Mouse (Mus musculus) liver, adult 2 months (tissue): ENCODE measurements around the gene Tent4a. TPM values are rescaled to one million over a fixed set of nuclear protein-coding genes. Genes with fewer than 3 reads are reported as not detected.

ENCODE experiments used
- DNase-seq: peaks from one replicate; pipeline ENCODE4 v3.0.0-alpha.2; 2011; ENCODE audit warnings: low read depth, low spot score; ENCODE audit errors: extremely low read depth
- H3K27ac ChIP-seq: fragments of 200-500 bp; replicated peaks from 2 replicates; pipeline ENCODE4 v1.5.1; 2012; ENCODE audit warnings: low read depth, mild to moderate bottlenecking, control low read depth, inconsistent platforms, low read length; ENCODE audit not compliant: insufficient read depth
- H3K27me3 ChIP-seq: fragments of 200-500 bp; 2 replicates; pipeline ENCODE4 v1.6.1; 2012; ENCODE audit warnings: mild to moderate bottlenecking, moderate library complexity, low read length, inconsistent platforms; ENCODE audit not compliant: control insufficient read depth, insufficient read depth
- H3K36me3 ChIP-seq: fragments of 200-500 bp; 2 replicates; pipeline ENCODE4 v1.6.1; 2012; ENCODE audit warnings: low read length, inconsistent platforms; ENCODE audit not compliant: control insufficient read depth, insufficient read depth
- H3K4me1 ChIP-seq: fragments of 200-500 bp; 2 replicates; pipeline ENCODE4 v1.6.1; 2011; ENCODE audit warnings: low read length; ENCODE audit not compliant: control insufficient read depth, insufficient read depth
- H3K4me3 ChIP-seq: fragments of 200-500 bp; 2 replicates; pipeline ENCODE4 v1.5.1; 2011; ENCODE audit warnings: low read depth, mild to moderate bottlenecking, control low read depth, low read length, moderate library complexity; ENCODE audit not compliant: insufficient read depth
- H3K79me2 ChIP-seq: fragments of 200-500 bp; 2 replicates; pipeline ENCODE4 v1.6.1; 2012; ENCODE audit warnings: inconsistent platforms, mild to moderate bottlenecking, low read length, moderate library complexity; ENCODE audit not compliant: control insufficient read depth, insufficient read depth
- H3K9ac ChIP-seq: fragments of 200-500 bp; 2 replicates; pipeline ENCODE4 v1.6.1; 2012; ENCODE audit warnings: low read depth, mild to moderate bottlenecking, control low read depth, inconsistent platforms, low read length
- CTCF ChIP-seq: fragments of 200-500 bp; IDR thresholded peaks from 2 replicates; pipeline ENCODE4 v1.5.1; 2011; ENCODE audit warnings: low read depth, low read length, control low read depth
- POLR2A ChIP-seq: fragments of 200-500 bp; IDR thresholded peaks from 2 replicates; pipeline ENCODE4 v1.6.1; 2011; ENCODE audit warnings: low read length, control low read depth; ENCODE audit not compliant: insufficient read depth; ENCODE audit errors: extremely low read depth
- WGBS: fragments of 180-500 bp; shearing (Covaris S2); methylation state at CpG from one replicate; pipeline ENCODE4 v1.1.7; 2018; 5-methylcytosine and 5-hydroxymethylcytosine counted together
- polyA plus RNA-seq: library from polyadenylated mRNA; depleted of rRNA; stranded (reverse); fragments of >200 nt; gene quantifications from 2 replicates; pipeline ENCODE4 v1.2.3, GENCODE M21; 2012
- total RNA-seq: library from RNA; depleted of rRNA; stranded (reverse); fragments of >200 nt; gene quantifications from 2 replicates; pipeline ENCODE4 v1.2.3, GENCODE M21; 2014

The Tent4a gene
- total and polyA plus RNA-seq, 2 experiments = 8.7 to 11.0 TPM

GRCm38 (mm10) chr13:69530951-69531350, 3.5 kb downstream of the Tent4a start:
- Histone ChIP-seq H3K36me3 (no peaks in the 10 kb centered on the region), H3K4me3 (peak overlapping the region; percentile 31), H3K79me2 (peaks cover 54% of the 10 kb centered on the region), H3K4me1 (peaks cover 46% of the 10 kb centered on the region), H3K27ac (peak overlapping the region; percentile 97), H3K27me3 (no peaks in the 10 kb centered on the region), H3K9ac (peak overlapping the region; percentile 76)
- TF ChIP-seq CTCF (0 out of 2 replicates have a peak, but pooled peaks have one; percentile 0), POLR2A (0 out of 2 replicates have a peak, but pooled peaks have one; percentile 8)
- 27% methylated on average over 6 of the region's 6 CpGs for WGBS
- DNase-seq = peak; percentile 76

- peak overlapping the region; percentile 97 for H3K27ac ChIP-seq
- H3K4me3 ChIP-seq = no peak overlapping the region
- WGBS = 71% methylated on average over 3 of the region's 3 CpGs
- DNase-seq = no peak
- H3K79me2 ChIP-seq = peaks cover 55% of the 10 kb centered on the region
- H3K9ac ChIP-seq = peak overlapping the region; percentile 76
- H3K36me3 ChIP-seq = no peaks in the 10 kb centered on the region
- no peaks in the 10 kb centered on the region for H3K27me3 ChIP-seq
- TF ChIP-seq CTCF = no peak
- TF ChIP-seq POLR2A = no peak
- H3K4me1 ChIP-seq = peaks cover 48% of the 10 kb centered on the region
Measured at GRCm38 (mm10) chr13:69530156-69530555, 4.3 kb downstream of the Tent4a start.

- DNase-seq = peak; percentile 83
- Histone ChIP-seq H3K27me3 (no peaks in the 10 kb centered on the region), H3K36me3 (no peaks in the 10 kb centered on the region), H3K27ac (peak overlapping the region; percentile 52), H3K4me1 (peaks cover 62% of the 10 kb centered on the region), H3K4me3 (no peak overlapping the region), H3K79me2 (peaks cover 58% of the 10 kb centered on the region), H3K9ac (no peak overlapping the region)
- WGBS = 17% methylated on average over 7 of the region's 7 CpGs
- TF ChIP-seq CTCF (no peak), POLR2A (no peak)
Measured at GRCm38 (mm10) chr13:69528531-69528930, 5.9 kb downstream of the Tent4a start.

- no peak overlapping the region for H3K4me3 ChIP-seq
- peak; percentile 98 for DNase-seq
- peak overlapping the region; percentile 79 for H3K27ac ChIP-seq
- H3K36me3 ChIP-seq = no peaks in the 10 kb centered on the region
- H3K9ac ChIP-seq = peak overlapping the region; percentile 27
- H3K79me2 ChIP-seq = peaks cover 55% of the 10 kb centered on the region
- TF ChIP-seq POLR2A = no peak
- TF ChIP-seq CTCF = no peak
- no peaks in the 10 kb centered on the region for H3K27me3 ChIP-seq
- peaks cover 63% of the 10 kb centered on the region for H3K4me1 ChIP-seq
- 9% methylated on average over 4 of the region's 4 CpGs for WGBS
Measured at GRCm38 (mm10) chr13:69525867-69526266, 8.6 kb downstream of the Tent4a start.

GRCm38 (mm10) chr13:69524158-69524530, 10.3 kb downstream of the Tent4a start:
- H3K36me3 ChIP-seq = no peaks in the 10 kb centered on the region
- WGBS = 23% methylated on average over 2 of the region's 2 CpGs
- H3K4me3 ChIP-seq = no peak overlapping the region
- TF ChIP-seq CTCF (no peak), POLR2A (no peak)
- H3K79me2 ChIP-seq = peaks cover 58% of the 10 kb centered on the region
- peak; percentile 66 for DNase-seq
- H3K9ac ChIP-seq = peak overlapping the region; percentile 20; the same call in 1 of the 2 replicates
- H3K27me3 ChIP-seq = no peaks in the 10 kb centered on the region
- peak overlapping the region; percentile 70 for H3K27ac ChIP-seq
- H3K4me1 ChIP-seq = peaks cover 51% of the 10 kb centered on the region

- DNase-seq = peak; percentile 52
- Histone ChIP-seq H3K4me1 (peaks cover 49% of the 10 kb centered on the region), H3K27ac (peak overlapping the region; percentile 70), H3K9ac (no peak overlapping the region), H3K36me3 (no peaks in the 10 kb centered on the region), H3K27me3 (no peaks in the 10 kb centered on the region), H3K79me2 (peaks cover 59% of the 10 kb centered on the region), H3K4me3 (no peak overlapping the region)
- 29% methylated on average over 14 of the region's 14 CpGs for WGBS
- TF ChIP-seq CTCF = no peak
- TF ChIP-seq POLR2A = no peak
Measured at GRCm38 (mm10) chr13:69523444-69524157, 10.8 kb downstream of the Tent4a start.
